Mouse (Mus musculus) megakaryocyte-erythroid progenitor cell, adult 5-6 weeks (primary cell): ENCODE data around the gene 1700016K19Rik. TPM values are rescaled to one million over a fixed set of nuclear protein-coding genes. Genes with fewer than 3 reads are reported as not detected.

Experiments used
- ATAC-seq: replicated peaks from 2 replicates; pipeline ENCODE4 v1.8.0; 2016; ENCODE audit warnings: mild to moderate bottlenecking, inconsistent platforms; ENCODE audit not compliant: severe bottlenecking, poor library complexity, low FRiP score, low TSS enrichment
- total RNA-seq, 2 experiments: library from RNA; stranded (forward) in 1 of 2; stranded (reverse) in 1 of 2; fragments of 200-1000, 215-1000 nt in 1 of 2; fragments of >200 nt in 1 of 2; fragmentation: Nextera tagmentation in 1 of 2; gene quantifications; 2 replicates each; pipeline ENCODE4 v1.2.3; 2014 to 2017

1700016K19Rik gene
- total RNA-seq, 2 experiments from 2014 or later: not detected

DNA sequence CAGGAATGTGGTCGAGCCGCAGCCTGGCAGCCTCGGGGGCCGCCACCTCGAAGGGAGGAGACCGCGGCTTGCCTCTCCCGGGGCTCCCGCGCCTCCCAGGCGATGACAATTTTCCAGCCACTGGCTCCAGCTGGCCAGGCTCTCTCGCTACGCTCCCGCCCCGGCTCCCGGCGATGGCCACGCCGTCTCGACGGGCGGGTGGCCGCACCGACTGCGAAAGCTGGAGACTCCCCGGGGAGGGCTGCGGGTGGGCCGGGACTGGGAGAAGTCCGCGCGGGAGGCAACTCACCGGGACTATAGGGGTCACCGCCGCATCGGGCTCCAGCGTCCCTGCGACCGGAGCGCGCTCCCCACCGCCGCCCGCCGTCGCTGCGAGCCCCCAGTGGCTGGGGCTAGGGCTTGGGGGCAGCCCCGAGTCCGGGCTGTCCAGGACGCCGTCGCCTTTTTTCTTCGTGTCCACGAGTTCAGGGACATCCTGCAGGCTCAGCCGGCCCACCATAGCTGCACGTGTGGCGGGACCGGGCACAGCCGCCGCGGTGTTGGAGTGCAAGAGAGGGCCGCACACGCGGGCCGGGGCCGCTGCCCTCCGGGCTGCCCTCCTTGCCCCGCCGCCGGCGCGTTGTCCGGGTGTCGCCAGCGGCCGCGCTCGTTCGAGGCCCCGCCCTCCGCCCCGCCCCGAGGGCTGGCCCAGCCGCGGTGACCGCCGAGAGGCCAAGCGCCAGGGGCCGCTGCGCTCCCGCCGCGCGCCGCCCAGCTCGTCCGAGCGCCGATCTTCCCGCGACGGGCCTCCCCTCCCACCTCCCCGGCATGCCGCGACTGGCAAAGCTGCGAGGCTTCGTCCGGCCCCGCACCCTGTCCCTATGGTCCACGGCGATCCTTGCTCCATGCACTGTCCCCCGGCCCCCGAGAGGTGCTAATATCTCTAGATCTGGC, 27.7 kb downstream of the 1700016K19Rik start, which contains the start of gene Rflnb:
Rflnb (minus strand) TSS at position 644 of the 933 bp plus-strand sequence.
- peak; percentile 66 for ATAC-seq

DNA sequence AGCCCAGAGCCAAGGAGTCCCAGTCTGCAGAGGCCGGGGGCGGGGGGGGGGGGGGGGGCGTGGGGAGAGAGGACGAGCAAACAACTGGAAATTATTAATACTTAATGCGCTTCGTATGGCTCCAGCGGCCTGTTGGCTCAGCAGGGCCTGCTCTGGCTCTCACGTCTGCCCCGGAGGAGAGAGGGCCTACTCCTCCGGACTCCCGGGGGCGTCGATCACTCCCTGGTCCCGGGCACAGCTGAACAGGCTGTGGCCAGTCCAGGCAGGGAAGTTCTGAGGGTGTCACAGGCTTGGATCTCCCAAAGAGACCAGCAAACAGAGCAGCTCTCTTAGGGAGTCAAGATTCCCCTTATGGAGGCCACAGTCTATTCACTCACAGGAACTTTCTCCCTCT, 28.4 kb downstream of the 1700016K19Rik start:
- ATAC-seq: no peak

DNA sequence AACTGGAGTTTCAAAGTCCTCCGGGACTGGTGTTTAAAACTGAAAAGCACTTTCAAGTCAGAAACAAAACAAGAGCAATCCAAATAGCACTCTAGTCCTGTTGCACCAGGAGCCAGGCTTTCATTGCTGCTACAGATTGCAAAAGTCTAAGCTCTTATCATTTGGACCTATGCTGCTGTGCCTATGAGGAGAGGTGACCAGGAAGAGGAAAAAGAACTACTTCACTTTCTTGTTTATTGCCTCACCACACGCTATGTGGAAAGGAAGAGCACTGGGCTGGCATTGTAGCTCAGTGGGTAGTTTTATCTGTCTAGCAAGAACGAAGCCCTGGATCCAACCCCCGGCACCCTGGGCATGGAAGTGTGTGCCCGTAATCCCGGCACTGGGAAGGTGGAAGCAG, 33.6 kb downstream of the 1700016K19Rik start:
- ATAC-seq: no peak

DNA sequence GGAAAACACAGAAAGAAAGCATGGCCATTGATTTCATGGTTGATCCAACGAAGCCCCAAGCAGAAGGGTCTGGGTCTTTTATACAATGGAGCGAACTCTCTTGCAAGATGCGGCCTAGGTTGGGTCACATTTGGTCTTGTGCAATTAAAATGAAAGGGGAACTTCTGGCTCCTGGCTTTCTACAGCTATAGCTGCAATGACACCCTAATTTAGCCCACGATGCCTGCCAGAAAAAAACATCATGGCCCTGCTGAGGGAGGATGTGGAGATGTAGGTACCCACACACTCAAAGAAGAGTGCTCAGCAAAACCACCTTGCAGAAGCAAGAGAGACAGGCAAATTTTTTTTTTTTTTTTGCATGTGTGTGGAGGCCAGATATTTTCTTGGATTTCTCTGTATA, 34.1 kb downstream of the 1700016K19Rik start:
- ATAC-seq: no peak

DNA sequence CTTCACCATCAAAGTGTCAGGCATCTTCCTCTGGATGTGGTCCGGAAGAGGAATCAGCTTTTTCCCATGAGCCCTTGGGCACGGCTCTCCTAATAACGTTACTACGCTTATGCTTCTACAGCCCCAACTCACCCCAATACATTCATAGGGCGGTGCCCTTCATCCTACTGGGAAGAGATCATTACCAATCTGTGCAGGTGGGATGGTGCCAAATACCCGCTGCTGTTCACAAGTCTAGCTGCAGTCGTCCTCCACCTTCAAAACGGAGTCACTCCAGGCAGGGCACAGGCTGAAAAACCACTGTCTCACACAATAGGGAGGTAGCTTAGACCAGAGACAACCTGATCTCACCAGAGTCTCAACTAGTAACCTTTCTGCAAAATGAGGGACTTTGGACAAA, 35.5 kb downstream of the 1700016K19Rik start:
- no peak for ATAC-seq

- ATAC-seq: no peak
Observed at GRCm38 (mm10) chr11:76037581-76038294, 38.0 kb downstream of the 1700016K19Rik start.

DNA sequence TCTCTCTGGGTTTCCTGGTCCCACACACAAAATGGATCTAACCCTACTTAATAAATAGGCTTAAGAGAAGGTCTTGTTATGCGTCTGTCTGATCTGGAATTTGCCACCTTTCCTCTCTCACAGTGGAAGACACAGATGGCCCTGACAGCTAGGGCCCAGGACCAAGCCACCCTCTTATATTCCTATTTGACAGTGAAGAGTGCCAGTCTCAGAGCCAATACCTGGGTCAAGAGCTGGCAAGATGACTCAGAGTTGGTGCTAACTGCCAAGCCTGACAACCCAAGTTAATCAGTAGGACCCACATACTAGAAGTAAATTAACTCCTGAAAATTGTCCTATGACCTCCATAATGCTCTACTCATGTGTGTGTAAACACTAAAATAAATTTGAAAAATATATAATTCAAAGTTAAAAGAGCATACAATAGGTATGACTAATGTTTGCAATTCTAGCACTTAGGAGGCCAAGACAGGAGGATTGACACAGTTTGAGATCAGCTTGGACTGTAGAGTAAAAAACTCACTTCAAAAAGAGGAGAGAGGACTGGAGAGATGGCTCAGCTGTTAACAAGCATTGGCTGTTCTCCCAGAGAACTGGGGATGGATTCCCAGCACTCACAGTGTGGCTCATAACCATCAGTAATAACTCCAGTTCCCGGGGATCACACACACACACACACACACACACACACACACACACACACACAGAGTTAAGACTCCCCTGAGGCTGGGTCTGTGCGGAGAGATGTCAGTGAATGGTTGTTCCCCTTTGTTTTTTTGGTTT, 39.8 kb downstream of the 1700016K19Rik start:
- ATAC-seq: no peak

DNA sequence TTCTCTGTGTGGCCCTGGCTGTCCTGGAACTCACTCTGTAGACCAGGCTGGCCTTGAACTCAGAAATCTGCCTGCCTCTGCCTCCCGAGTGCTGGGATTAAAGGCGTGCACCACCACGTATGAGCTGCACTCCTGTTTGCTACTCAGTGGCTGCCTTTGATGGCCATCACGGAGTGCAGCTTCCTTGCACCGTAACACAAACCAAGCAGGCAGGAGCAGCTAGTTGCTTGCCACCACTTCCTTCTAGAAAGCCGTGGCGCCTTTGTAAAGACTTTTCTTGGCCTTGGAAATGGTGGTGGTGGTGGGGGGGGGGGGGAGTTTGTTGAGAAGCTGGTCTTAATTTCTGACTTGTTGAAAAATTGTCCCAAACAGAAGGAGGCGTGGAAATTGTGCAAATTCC, 40.4 kb downstream of the 1700016K19Rik start:
- ATAC-seq: no peak

- ATAC-seq: no peak
Observed at GRCm38 (mm10) chr11:76040761-76041376, 41.2 kb downstream of the 1700016K19Rik start.

- ATAC-seq: no peak
Observed at GRCm38 (mm10) chr11:76042041-76042638, 42.4 kb downstream of the 1700016K19Rik start.

DNA sequence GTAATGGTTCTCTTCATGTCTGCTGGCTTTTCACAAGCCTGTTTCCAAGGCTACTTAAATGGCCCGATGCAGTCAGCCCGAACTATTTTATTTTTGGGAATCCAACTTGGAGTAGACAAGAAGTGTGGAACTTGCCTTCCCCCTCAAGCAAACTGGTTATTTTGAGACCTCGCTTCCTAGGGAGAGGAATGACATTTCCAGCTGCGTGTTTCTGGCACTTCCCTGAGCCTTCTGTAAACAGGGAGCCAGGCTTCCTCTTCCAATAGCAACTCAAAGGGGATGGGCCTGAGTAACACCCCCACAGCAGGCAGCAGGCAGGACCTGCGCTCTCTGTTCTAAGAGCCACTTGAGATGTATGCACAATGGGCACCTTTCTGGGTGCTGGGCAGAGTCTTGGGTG, 43.2 kb downstream of the 1700016K19Rik start:
- no peak for ATAC-seq

DNA sequence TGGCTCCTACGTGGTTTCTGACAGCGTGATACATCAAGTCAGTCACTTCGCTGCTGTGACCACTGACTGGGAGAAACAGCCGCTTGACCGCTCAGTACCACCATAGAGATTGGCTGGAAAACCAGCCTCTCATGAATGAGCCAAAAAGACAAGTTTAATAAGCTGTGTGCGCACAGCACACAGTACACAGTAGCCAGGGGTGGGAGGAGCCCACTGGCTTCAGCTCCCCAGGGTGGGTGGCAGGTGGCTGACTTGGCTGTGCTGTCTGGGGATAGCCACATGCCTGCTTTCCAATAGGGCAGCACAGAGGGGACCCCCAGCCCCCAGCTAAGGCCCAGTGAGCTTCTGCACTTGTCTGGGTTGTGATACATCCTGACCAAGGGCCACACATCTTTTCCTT, 44.8 kb downstream of the 1700016K19Rik start:
- no peak for ATAC-seq

GRCm38 (mm10) chr11:76045367-76045766, 45.7 kb downstream of the 1700016K19Rik start:
- ATAC-seq: no peak

DNA sequence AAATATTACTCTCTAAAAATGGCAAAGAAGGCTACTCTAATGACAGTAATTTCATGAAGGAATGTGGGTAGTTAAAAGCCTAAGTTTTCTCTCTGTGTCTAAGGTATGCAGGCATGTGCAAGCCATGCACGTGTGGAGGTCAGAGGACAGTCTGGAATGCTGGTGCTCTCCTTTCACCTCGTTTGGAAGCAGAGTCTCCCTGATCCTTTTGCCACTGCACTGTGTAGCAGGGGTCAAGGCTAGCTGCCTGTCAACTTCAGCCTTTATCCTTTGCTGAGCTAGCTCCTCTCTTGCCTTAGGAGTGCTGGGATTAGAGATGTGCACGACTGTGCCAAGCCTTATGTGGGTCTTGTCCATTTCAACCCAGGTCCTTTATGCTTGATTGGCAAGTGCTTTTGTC, 50.8 kb downstream of the 1700016K19Rik start:
- no peak for ATAC-seq

GRCm38 (mm10) chr11:76050967-76051512, 51.3 kb downstream of the 1700016K19Rik start:
- no peak for ATAC-seq

DNA sequence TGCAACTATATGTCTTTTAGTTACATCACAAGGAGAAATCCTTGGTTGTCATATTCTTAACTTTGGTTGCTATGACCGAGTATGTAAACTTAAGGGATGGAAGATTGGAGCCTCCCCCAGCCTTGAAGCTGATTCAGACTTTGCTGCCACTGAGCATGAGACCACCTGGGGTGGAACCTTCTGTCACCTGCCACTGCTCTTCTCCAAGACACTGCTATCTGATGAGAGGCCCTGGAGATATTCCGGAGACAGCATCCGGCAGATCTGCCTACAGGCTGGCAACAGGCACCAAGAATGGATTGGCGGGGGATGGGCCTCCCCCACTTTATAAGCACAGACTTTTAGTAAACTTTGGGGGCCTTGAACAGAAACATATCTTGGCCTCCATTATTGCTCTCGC, 52.8 kb downstream of the 1700016K19Rik start:
- no peak for ATAC-seq
